Mouse (Mus musculus): ENCODE data around the gene Gnaz.

The Gnaz gene

GRCm38 (mm10) chr10:74967651-74968267, 782 bp downstream of the Gnaz start:
- in situ Hi-C loops (cut with MboI, MseI): no loop called here

DNA sequence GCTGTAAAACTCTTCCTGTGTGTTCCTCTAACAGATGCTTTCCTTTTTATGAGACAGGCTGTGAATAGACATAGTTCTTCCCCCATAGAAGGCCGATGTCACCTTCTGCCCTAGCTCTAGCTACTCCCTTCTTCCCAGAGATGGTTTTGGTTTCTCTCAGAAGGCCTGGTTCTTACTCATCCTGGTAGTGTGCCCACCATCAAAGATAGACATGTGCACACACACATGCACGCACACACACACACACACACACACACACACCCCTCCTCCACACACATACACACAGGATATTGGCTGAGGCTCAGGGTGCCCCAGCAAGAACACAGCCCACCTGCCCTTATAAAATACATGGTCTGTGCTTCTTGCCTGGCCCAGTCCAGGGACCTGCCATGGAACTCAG, 2.3 kb downstream of the Gnaz start:
- in situ Hi-C loops (cut with MboI, MseI): no loop called here

- in situ Hi-C loops (cut with MboI, MseI): no loop called here
These were observed 6.0 kb downstream of the Gnaz start for GRCm38 (mm10) chr10:74973026-74973425.

DNA sequence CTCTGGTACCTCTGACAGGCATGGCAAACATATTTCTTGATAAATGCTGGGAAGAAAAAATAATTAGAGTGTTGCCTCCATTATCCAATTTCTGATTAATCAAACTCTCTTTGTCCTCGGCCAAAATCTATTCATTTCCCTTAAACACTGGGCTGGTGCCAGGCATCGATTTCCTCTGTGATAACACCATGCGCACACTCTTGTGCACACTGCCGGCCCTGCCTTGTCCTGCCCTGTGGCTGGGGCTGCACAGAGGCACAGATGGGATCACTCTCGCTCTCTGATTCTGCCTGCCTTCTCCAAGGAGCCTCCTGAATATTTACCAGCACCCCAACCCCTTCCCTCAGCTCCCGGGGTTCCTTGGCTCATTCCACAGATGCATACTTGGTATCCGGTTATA, 8.6 kb downstream of the Gnaz start:
- in situ Hi-C loops (cut with MboI, MseI): no loop called here

- in situ Hi-C loops (cut with MboI, MseI): no loop called here
These were observed 9.5 kb downstream of the Gnaz start for GRCm38 (mm10) chr10:74976429-74976828.

DNA sequence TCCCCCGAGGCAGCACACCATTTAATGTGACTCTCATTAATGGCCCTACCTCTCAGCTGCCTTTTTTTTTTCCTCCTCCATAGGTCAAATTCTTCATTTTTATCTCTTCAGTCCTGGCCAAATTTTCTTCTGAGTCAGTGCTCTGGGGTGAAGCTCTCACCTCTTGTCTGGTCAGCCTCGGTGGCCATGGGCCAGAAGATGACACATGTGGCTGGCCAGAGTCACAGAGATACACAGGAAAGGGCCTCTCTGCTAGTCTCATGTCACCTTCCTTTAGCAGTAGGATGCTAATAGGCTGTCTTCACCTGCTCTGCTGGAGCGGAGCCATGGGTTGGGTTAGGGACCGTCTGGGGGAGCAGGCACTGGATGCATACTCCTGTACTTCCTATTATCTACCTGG, 11.1 kb downstream of the Gnaz start:
- in situ Hi-C loops (cut with MboI, MseI): no loop called here

- in situ Hi-C loops (cut with MboI, MseI): no loop called here
These were observed 14.2 kb downstream of the Gnaz start for GRCm38 (mm10) chr10:74981159-74981558.

DNA sequence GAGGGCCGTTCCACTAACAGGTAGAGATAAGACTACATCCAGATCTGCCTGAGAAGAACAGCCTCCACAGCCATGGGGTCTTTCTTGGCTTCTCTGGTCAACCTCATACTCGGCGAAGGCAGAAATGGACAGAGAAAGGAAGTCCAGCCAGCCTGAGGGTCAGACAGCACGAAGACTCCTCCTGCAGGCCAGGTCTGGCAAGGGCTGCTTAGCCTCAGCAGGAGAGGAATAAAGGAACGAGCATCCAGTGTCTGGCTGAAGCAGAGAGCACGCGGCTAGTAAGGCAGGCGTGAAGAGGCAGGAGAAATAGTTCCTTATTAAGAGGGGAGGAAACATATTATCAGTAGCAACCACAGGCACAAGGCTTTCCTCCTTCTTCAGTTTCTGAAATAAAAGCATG, 16.2 kb downstream of the Gnaz start:
- in situ Hi-C loops (cut with MboI, MseI): no loop called here

- in situ Hi-C loops (cut with MboI, MseI): no loop called here
These were observed 20.9 kb downstream of the Gnaz start for GRCm38 (mm10) chr10:74987698-74988470.

DNA sequence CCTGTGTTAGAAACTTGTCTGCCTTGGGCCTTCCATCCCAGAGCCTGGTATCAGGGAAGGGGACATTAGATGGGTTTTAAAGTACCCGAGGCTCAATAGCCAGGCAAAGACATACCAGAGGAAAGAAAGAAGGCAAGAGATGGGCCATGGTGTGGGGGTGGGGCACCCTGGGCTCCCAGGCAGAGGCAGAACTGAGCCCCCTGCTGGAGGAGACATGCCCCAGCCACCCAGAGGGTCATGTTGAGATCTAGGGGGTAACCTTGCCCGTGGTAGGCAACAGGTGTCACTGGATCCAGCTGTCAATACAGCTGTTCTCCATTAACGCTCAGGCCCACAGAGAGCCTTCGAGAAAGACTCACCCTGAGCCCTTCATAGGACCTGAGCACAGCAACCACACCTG, 22.8 kb downstream of the Gnaz start:
- in situ Hi-C loops (cut with MboI, MseI): no loop called here

GRCm38 (mm10) chr10:74990584-74991322, 23.8 kb downstream of the Gnaz start:
- in situ Hi-C loops (cut with MboI, MseI): no loop called here

DNA sequence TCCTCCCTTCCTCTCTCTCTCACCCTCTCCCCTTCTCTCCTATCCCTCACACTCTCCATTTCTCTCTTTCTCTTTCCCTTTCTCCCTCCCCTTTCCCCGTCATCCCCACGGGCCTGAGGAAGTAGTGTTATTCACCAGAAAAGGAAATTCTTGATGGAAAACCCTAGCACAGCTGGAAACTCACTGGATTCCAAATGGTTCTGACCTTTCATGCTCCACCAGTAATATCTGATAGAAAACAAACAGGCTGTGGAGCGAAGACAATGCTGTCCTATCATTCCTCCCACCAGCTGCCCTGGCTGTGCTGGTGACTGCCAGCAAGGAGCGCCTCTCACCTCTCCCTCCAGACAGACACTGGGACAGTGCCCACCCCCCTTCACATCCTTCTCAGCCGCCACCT, 27.9 kb downstream of the Gnaz start:
- in situ Hi-C loops (cut with MboI, MseI): no loop called here

GRCm38 (mm10) chr10:74995377-74995776, 28.4 kb downstream of the Gnaz start:
- in situ Hi-C loops (cut with MboI, MseI): no loop called here

- in situ Hi-C loops (cut with MboI, MseI): no loop called here
These were observed 34.4 kb downstream of the Gnaz start for GRCm38 (mm10) chr10:75001391-75001790.

GRCm38 (mm10) chr10:75004067-75004466, 37.1 kb downstream of the Gnaz start:
- in situ Hi-C loops (cut with MboI, MseI): no loop called here

GRCm38 (mm10) chr10:75006889-75007662, 40.1 kb downstream of the Gnaz start:
- in situ Hi-C loops (cut with MboI, MseI): no loop called here

DNA sequence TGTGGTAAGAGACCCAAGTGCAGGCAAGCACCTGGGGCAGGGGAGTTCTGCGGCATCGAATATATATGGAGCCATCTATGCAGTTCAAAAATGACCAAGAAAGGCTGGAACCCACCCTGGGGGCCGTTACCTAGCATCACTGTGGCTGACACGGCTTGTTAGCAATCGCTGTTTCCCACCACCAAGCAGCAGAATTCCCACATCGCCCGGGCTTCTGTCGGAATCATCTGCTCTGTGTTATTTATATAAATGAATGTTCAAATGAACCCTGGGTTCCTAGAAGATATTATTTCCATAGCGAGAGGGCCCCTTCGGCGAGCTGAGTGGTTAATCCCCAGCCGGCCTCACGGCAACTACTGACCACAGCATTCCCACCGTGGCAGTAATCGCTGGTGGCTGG, 43.7 kb downstream of the Gnaz start:
- in situ Hi-C loops (cut with MboI, MseI): no loop called here

DNA sequence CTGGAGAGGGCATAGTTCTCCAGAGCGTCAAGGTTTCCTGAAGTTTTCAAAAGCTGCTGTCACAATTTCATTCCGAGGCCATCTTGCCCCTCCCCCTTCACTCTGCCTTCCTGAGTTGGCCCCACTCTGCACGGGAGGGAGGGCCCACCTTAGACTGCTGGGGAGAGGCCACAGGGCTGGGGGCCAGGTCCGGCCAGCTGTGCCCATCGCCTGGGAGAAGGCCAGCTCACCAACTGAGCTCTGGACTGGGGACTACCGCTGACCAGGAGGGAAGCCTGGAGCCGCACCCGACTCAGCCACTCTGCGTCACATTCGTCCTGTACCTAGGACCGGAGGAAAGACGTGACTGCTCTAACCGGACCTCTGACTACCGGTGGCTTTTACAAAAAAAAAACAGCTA, 48.5 kb downstream of the Gnaz start:
- in situ Hi-C loops (cut with MboI, MseI): no loop called here

- in situ Hi-C loops (cut with MboI, MseI): no loop called here
These were observed 49.5 kb downstream of the Gnaz start for GRCm38 (mm10) chr10:75016481-75016880.

- in situ Hi-C loops (cut with MboI, MseI): loop anchor here (5.0 kb wide), 1 partner anchor 78 kb away; no protein-coding TSS in a partner anchor
These were observed 53.3 kb downstream of the Gnaz start for GRCm38 (mm10) chr10:75020271-75020670.

- in situ Hi-C loops (cut with MboI, MseI): loop anchor here (5.0 kb wide), 1 partner anchor 79 kb away; no protein-coding TSS in a partner anchor
These were observed 54.2 kb downstream of the Gnaz start for GRCm38 (mm10) chr10:75021138-75021537.

DNA sequence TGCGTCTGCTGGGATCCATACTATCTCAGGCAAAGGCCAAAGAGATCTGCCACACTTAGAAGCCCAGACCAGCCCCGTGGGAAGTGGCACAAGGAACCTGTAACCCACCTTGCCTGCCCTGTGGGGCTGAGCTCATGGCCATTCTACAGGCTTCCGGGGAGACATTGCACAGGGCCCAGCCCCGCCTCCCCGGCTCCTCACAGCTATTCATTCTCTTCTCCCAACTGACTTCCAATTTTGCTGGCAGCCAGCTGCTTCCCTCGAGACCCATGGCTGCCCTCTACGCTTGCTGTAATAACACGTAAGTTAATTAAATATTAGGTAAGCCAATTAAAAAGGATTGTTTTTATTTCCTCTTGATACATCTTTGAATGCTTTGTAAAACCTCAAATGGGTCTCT, 59.5 kb downstream of the Gnaz start:
- in situ Hi-C loops (cut with MboI, MseI): no loop called here

Data from T-helper 1 cell (primary cell).